Mouse (Mus musculus) bone marrow, adult 2 months (tissue): Measurements from ENCODE around the gene Aldoart2.
"Not testable (repeated sequence)": the region's sequence is repeated elsewhere in the genome, so short reads cannot be mapped to it uniquely, and the experiment has no call there.

ENCODE experiments used
- CTCF ChIP-seq: fragments of 200-500 bp; IDR thresholded peaks from 2 replicates; pipeline ENCODE4 v1.5.1; 2011; ENCODE audit warnings: low read length, control low read depth; ENCODE audit not compliant: control insufficient read depth, insufficient read depth
- POLR2A ChIP-seq: fragments of 200-500 bp; IDR thresholded peaks from 2 replicates; pipeline ENCODE4 v1.6.1; 2011; ENCODE audit warnings: low read depth, mild to moderate bottlenecking, control low read depth, low read length, borderline replicate concordance; ENCODE audit not compliant: control insufficient read depth

- not testable (repeated sequence) for TF ChIP-seq POLR2A, CTCF
These were observed 10.1 kb upstream of the Aldoart2 start for GRCm38 (mm10) chr12:55554901-55555300.
